Mouse (Mus musculus) brain, embryonic 14.5 days (tissue): ENCODE data around the gene Psmb6.

ENCODE experiments used
- CTCF ChIP-seq: fragments of 200-500 bp; IDR thresholded peaks from 2 replicates; pipeline ENCODE4 v1.5.1; 2012; ENCODE audit warnings: inconsistent platforms, mild to moderate bottlenecking, moderate library complexity, borderline replicate concordance; ENCODE audit not compliant: insufficient read depth, insufficient read length; ENCODE audit errors: extremely low read depth
- POLR2A ChIP-seq: fragments of 200-500 bp; IDR thresholded peaks from 2 replicates; pipeline ENCODE4 v1.6.1; 2012; ENCODE audit warnings: mild to moderate bottlenecking, inconsistent platforms, borderline replicate concordance; ENCODE audit not compliant: poor library complexity, insufficient read depth, insufficient read length, severe bottlenecking; ENCODE audit errors: extremely low read depth

- TF ChIP-seq CTCF: no peak
- TF ChIP-seq POLR2A: no peak
Observed at GRCm38 (mm10) chr11:70513520-70513919, 11.6 kb upstream of the Psmb6 start.
